Mouse (Mus musculus) hindbrain, embryonic 14.5 days (tissue): ENCODE results near the gene Epx. TPM values are rescaled to one million over a fixed set of nuclear protein-coding genes. Genes with fewer than 3 reads are reported as not detected.
A peak's percentile ranks its signal among the peaks of the same experiment; 100 is the strongest.
"Not testable (repeated sequence)": the region's sequence is repeated elsewhere in the genome, so short reads cannot be mapped to it uniquely, and the experiment has no call there.

Experiments used
- ATAC-seq: fragments of 200-750 bp; cut with Nextera tagmentation; 2 replicates; pipeline ENCODE4 v1.8.0; 2017; ENCODE audit warnings: moderate number of reproducible peaks, mild to moderate bottlenecking, moderate TSS enrichment, moderate library complexity; ENCODE audit not compliant: low FRiP score
- DNase-seq: peaks from one replicate; pipeline ENCODE4 v3.0.0-alpha.2; 2015; ENCODE audit warnings: low spot score
- H3K27ac ChIP-seq: fragments of 300-500 bp; sonication (generic); 2 replicates; pipeline ENCODE4 v1.5.1; 2014; ENCODE audit warnings: mild to moderate bottlenecking, moderate library complexity
- H3K27me3 ChIP-seq: fragments of 300-500 bp; sonication (generic); 2 replicates; pipeline ENCODE4 v1.6.1; 2014; ENCODE audit warnings: mild to moderate bottlenecking, low read length, mixed read lengths; ENCODE audit not compliant: control insufficient read depth, insufficient read depth
- H3K36me3 ChIP-seq: fragments of 300-500 bp; sonication (generic); replicated peaks from 2 replicates; pipeline ENCODE4 v1.6.1; 2014; ENCODE audit not compliant: control insufficient read depth, insufficient read depth
- H3K4me1 ChIP-seq: fragments of 300-500 bp; sonication (generic); replicated peaks from 2 replicates; pipeline ENCODE4 v1.6.1; 2014; ENCODE audit warnings: antibody characterized with exemption, low read length, mixed read lengths; ENCODE audit not compliant: control insufficient read depth, insufficient read depth
- H3K4me2 ChIP-seq: fragments of 300-500 bp; sonication (generic); replicated peaks from 2 replicates; pipeline ENCODE4 v1.6.1; 2014; ENCODE audit warnings: mild to moderate bottlenecking, moderate library complexity
- H3K4me3 ChIP-seq: fragments of 300-500 bp; sonication (generic); replicated peaks from 2 replicates; pipeline ENCODE4 v1.5.1; 2014; ENCODE audit warnings: mild to moderate bottlenecking, low read length
- H3K9ac ChIP-seq: fragments of 300-500 bp; sonication (generic); 2 replicates; pipeline ENCODE4 v1.6.1; 2014
- H3K9me3 ChIP-seq: fragments of 300-500 bp; sonication (generic); 2 replicates; pipeline ENCODE4 v1.6.1; 2016; ENCODE audit warnings: low read length; ENCODE audit not compliant: control insufficient read depth
- WGBS: fragments of 180-500 bp; shearing (Covaris S2); extraction: QIAGEN DNeasy Blood & Tissue Kit; methylation state at CpG from one replicate; pipeline ENCODE4 v1.1.7; 2014; 5-methylcytosine and 5-hydroxymethylcytosine counted together
- polyA plus RNA-seq: library from polyadenylated mRNA; unstranded; fragments of >200 nt; fragmentation: Nextera tagmentation; extraction: Ambion mirVana; gene quantifications from 2 replicates; pipeline ENCODE4 v1.2.1, GENCODE M21; 2014

Epx gene
- polyA plus RNA-seq, 1 experiment from 2014 or later: not detected

- 70% methylated on average over 9 of the region's 9 CpGs for WGBS
- Histone ChIP-seq H3K27ac (no peak overlapping the region), H3K27me3 (no peaks in the 10 kb centered on the region), H3K4me1 (no peaks in the 10 kb centered on the region), H3K9ac (no peak overlapping the region), H3K9me3 (no peaks in the 10 kb centered on the region), H3K36me3 (no peaks in the 10 kb centered on the region), H3K4me2 (no peak overlapping the region), H3K4me3 (no peak overlapping the region)
- no peak for ATAC-seq
- DNase-seq: no peak
Observed at GRCm38 (mm10) chr11:87879826-87880225, 4.5 kb upstream of the Epx start.

DNA sequence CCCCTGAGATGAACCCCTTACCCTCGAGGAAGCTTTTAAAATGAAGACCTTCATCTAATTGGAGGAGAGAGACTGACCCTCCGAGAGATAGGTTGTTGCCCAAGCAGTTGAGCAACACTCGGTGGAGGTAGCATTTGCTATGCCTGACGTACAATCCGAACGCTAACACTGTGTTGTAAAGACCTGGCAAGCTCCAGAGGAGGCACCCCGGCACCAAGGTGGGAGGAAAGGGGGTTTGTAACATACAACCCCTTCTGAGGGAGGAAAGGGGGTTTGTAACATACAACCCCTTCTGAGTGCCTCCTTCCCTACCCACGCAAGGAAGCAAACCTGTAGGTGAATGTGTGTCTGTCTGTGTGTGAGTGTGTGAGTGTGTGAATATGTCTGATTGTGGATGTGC lies 3.6 kb downstream of the Epx start:
- WGBS: 44% methylated on average over 8 of the region's 8 CpGs
- ATAC-seq (no peak), DNase-seq (no peak)
- no peak overlapping the region for H3K4me3 ChIP-seq
- H3K4me2 ChIP-seq: no peak overlapping the region
- no peak overlapping the region for H3K27ac ChIP-seq
- H3K9me3 ChIP-seq: no peaks in the 10 kb centered on the region
- no peaks in the 10 kb centered on the region for H3K4me1 ChIP-seq
- no peak overlapping the region; the same call in 1 of the 2 replicates for H3K9ac ChIP-seq
- H3K36me3 ChIP-seq: no peaks in the 10 kb centered on the region
- H3K27me3 ChIP-seq: no peaks in the 10 kb centered on the region

DNA sequence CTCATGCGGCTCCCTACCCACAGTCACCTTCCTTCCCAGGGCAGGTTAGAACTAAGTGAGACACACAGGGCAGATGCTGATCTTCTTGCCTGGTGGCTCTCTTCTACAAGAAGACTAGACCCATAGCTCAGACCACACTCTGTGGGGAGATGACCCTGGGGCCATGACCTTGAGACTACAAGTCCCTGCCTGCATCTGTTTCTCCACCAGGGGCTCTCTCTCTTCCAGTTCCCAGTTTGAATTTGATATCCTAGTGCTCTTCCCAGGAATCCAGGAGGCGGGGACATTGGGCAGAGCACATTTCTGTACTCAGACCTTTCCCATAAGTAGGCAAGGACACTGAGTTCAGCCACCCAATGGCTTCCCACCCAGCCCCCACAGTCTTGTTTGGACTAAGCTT lies 5.2 kb downstream of the Epx start:
- no peak overlapping the region for H3K4me3 ChIP-seq
- no peaks in the 10 kb centered on the region for H3K36me3 ChIP-seq
- ATAC-seq: no peak
- 79% methylated on average over 2 of the region's 2 CpGs for WGBS
- DNase-seq: no peak
- H3K9ac ChIP-seq: no peak overlapping the region
- H3K27ac ChIP-seq: no peak overlapping the region
- H3K4me1 ChIP-seq: no peaks in the 10 kb centered on the region
- H3K4me2 ChIP-seq: no peak overlapping the region
- no peaks in the 10 kb centered on the region for H3K27me3 ChIP-seq
- no peaks in the 10 kb centered on the region for H3K9me3 ChIP-seq

DNA sequence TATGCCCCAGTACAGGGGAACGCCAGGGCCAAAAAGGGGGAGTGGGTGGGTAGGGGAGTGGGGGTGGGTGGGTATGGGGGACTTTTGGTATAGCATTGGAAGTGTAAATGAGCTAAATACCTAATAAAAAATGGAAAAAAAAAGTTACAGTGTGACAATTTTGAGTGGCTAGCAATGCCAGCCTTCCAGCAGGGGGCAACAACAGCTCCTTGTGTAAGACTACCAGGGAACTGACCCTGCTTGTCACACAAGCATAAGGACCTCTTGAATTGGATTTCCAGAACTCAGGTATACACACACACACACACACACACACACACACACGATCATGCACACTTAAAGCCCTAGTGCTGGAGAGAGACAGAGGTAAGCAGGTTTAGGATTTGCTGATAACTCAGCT lies 8.4 kb downstream of the Epx start:
- H3K9ac ChIP-seq, H3K4me1 ChIP-seq, H3K9me3 ChIP-seq, H3K27me3 ChIP-seq, H3K4me2 ChIP-seq, ATAC-seq, H3K4me3 ChIP-seq, DNase-seq, H3K27ac ChIP-seq: not testable (repeated sequence)
- WGBS: 95% methylated on average over 1 of the region's 2 CpGs
- peaks cover 21% of the 10 kb centered on the region; the same call in 1 of the 2 replicates for H3K36me3 ChIP-seq

GRCm38 (mm10) chr11:87862805-87863204 lies 12.5 kb downstream of the Epx start:
- peaks cover 33% of the 10 kb centered on the region for H3K36me3 ChIP-seq
- ATAC-seq: no peak
- no peak for DNase-seq
- H3K27ac ChIP-seq: no peak overlapping the region
- H3K27me3 ChIP-seq: no peaks in the 10 kb centered on the region
- 96% methylated on average over 13 of the region's 13 CpGs for WGBS
- H3K9ac ChIP-seq: no peak overlapping the region
- H3K4me1 ChIP-seq: no peaks in the 10 kb centered on the region
- H3K4me2 ChIP-seq: no peak overlapping the region
- H3K4me3 ChIP-seq: no peak overlapping the region
- no peaks in the 10 kb centered on the region for H3K9me3 ChIP-seq

DNA sequence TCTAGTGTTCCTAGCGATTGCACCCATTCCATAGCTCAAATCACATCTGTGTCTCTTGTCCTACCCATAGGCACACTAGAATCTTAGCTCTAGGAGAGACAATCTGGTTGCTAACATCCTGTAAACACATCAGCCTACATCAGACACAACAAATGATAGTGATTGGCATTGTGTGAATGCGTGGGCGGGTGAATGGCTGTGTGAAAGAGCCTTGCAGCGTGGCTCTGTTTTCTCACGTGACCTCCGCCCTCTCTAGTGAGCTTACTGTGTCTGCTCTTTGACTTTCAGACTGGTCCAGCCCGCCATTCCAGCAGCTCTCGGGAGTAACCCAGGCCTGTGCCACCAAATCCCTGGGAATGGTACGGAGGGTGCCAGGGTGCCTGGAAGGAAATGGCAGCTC lies 14.9 kb downstream of the Epx start:
- no peaks in the 10 kb centered on the region for H3K27me3 ChIP-seq
- H3K4me3 ChIP-seq: no peak overlapping the region
- H3K36me3 ChIP-seq: peaks cover 47% of the 10 kb centered on the region
- no peak overlapping the region for H3K4me2 ChIP-seq
- DNase-seq: no peak
- H3K9ac ChIP-seq: no peak overlapping the region
- H3K27ac ChIP-seq: no peak overlapping the region
- WGBS: 65% methylated on average over 9 of the region's 9 CpGs
- no peaks in the 10 kb centered on the region for H3K9me3 ChIP-seq
- ATAC-seq: no peak
- H3K4me1 ChIP-seq: no peaks in the 10 kb centered on the region

DNA sequence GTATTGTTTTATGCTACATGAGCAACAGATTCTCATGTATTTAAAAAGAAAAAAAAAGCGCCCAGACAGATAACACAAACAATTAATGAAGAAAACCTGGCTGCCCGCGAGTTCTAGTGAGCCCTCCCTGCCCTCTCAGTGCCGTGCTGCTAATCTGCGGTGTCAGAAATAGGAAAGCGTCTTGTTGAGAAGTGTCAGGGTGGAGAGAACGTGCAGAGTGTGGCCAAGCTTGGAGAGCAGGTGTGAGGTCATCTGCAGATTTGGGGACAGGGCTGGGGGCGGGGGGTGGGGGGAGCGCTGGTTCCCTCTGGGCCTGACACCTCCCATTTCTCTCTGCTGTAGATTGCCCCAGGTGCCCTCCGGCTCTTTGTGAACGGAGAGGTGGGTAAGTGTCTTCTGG lies 16.1 kb downstream of the Epx start:
- H3K4me3 ChIP-seq: no peak overlapping the region
- DNase-seq (no peak), ATAC-seq (no peak)
- no peak overlapping the region for H3K27ac ChIP-seq
- peaks cover 47% of the 10 kb centered on the region for H3K36me3 ChIP-seq
- H3K4me1 ChIP-seq: peaks cover under 1% of the 10 kb centered on the region; the same call in 1 of the 2 replicates
- no peaks in the 10 kb centered on the region for H3K9me3 ChIP-seq
- no peak overlapping the region for H3K4me2 ChIP-seq
- H3K27me3 ChIP-seq: no peaks in the 10 kb centered on the region
- 94% methylated on average over 11 of the region's 11 CpGs for WGBS
- H3K9ac ChIP-seq: no peak overlapping the region

- H3K4me2 ChIP-seq: no peak overlapping the region
- ATAC-seq: no peak
- 90% methylated on average over 7 of the region's 7 CpGs for WGBS
Observed at GRCm38 (mm10) chr11:87854550-87854949, 20.8 kb downstream of the Epx start.

GRCm38 (mm10) chr11:87853597-87853954 lies 21.8 kb downstream of the Epx start:
- peak overlapping the region; percentile 61 for H3K27ac ChIP-seq
- H3K4me2 ChIP-seq: peak overlapping the region; percentile 71
- 28% methylated on average over 8 of the region's 8 CpGs for WGBS
- peaks cover 9% of the 10 kb centered on the region for H3K4me1 ChIP-seq
- H3K4me3 ChIP-seq: peak overlapping the region; percentile 62
- peaks cover 19% of the 10 kb centered on the region; the same call in 1 of the 2 replicates for H3K36me3 ChIP-seq
- peak overlapping the region; percentile 62 for H3K9ac ChIP-seq
- H3K27me3 ChIP-seq: no peaks in the 10 kb centered on the region
- ATAC-seq: peak; percentile 42; the same call in 1 of the 2 replicates
- no peaks in the 10 kb centered on the region for H3K9me3 ChIP-seq
- peak; percentile 25 for DNase-seq

More at GRCm38 (mm10) chr11:87854550-87854949, 20.8 kb downstream of the Epx start:
- Histone ChIP-seq H3K27me3 (no peaks in the 10 kb centered on the region), H3K4me3 (no peak overlapping the region), H3K4me1 (peaks cover 9% of the 10 kb centered on the region), H3K9ac (no peak overlapping the region), H3K36me3 (peaks cover 19% of the 10 kb centered on the region; the same call in 1 of the 2 replicates), H3K27ac (no peak overlapping the region), H3K9me3 (no peaks in the 10 kb centered on the region)
- DNase-seq: no peak
